Mouse (Mus musculus) liver, embryonic 14.5 days (tissue): ENCODE measurements around the gene Rsph3a.

Experiments used
- CTCF ChIP-seq: IDR thresholded peaks from 2 replicates; pipeline ENCODE4 v1.5.1; 2016; ENCODE audit warnings: antibody characterized with exemption, low read depth, control low read depth
- EP300 ChIP-seq: IDR thresholded peaks from 2 replicates; pipeline ENCODE4 v1.6.1; 2016; ENCODE audit warnings: antibody characterized with exemption, low read depth

DNA sequence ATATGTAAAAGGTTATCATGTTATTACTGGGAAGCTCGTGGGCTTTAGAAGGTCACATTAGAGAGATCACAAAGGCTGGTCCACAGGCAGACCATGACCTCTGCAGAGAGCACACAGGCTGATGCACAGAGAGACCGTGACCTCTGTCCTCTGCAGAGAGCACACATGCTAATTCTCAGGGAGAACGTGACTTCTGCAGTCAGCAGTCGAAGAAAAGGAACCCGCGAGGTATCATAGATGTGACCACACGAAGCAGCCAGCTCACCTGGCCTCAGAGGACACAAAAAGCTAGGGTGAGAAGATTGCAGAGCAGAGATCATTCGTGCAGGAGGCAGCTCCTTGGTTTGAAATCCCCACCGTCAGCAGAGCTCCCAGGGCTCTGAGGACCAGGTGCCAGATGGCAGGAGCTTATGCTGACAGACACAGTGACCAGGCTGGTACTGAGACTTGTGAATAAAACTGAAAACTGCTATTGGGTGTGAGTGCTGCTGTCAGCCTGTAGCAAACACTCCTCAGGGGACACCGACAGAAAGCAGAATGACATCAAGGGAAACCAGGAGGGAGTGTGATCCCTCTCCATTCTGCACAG is 49.3 kb upstream of the Rsph3a start:
- TF ChIP-seq CTCF (no peak), EP300 (no peak)
